Mouse (Mus musculus): ENCODE results near the gene Six1.

DNA sequence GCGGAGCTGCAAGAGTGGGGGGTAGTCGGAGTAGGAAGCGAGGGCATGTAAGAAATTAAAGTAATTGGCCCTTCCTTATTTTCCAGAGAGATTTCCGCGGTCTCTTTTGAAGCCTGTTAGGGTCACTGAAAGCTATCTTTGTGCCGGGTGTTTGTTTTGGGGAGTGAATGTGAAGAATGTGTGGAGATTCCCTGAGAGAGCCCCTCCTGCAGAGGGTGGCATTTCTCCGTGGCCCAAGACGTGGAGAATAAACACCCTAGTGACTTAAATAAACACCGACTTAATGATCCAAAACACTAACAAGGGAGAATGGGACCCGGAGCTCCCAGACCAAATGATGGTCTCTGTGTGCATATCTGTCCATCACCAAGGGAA, 12.4 kb downstream of the Six1 start:
- TF ChIP-seq ZNF384 (IDR thresholded peaks at IDR 0.05; ENCODE audit: low read depth, low read length) (no peak), MAFK (IDR thresholded peaks at IDR 0.05; ENCODE audit: insufficient read depth, low read depth, low read length) (no peak)

Measured in ES-E14 (cell line).